Mouse (Mus musculus) gastrocnemius, adult 2 months (tissue): ENCODE measurements around the gene Myh9. TPM values are rescaled to one million over a fixed set of nuclear protein-coding genes. Genes with fewer than 3 reads are reported as not detected.
A peak's percentile ranks its signal among the peaks of the same experiment; 100 is the strongest.

Source experiments
- DNase-seq: peaks from one replicate; pipeline ENCODE4 v3.0.0; 2022
- H3K27ac ChIP-seq: fragments of 200-600 bp; 2 replicates; pipeline ENCODE4 v1.8.1; 2022; ENCODE audit warnings: mild to moderate bottlenecking
- H3K4me3 ChIP-seq: fragments of 200-600 bp; 2 replicates; pipeline ENCODE4 v1.8.1; 2022; ENCODE audit warnings: mild to moderate bottlenecking, moderate library complexity
- CTCF ChIP-seq: fragments of 200-600 bp; IDR thresholded peaks from 2 replicates; pipeline ENCODE4 v1.8.1; 2022; ENCODE audit warnings: antibody characterized with exemption, mild to moderate bottlenecking, moderate library complexity
- intact Hi-C: fragments of 180-260 bp; cut with DNase I; formaldehyde crosslinking; loops from one replicate; pipeline ENCODE4 v1.15.1; 2025
- total RNA-seq, 2 experiments: library from RNA; stranded (reverse); gene quantifications; 2 replicates each; pipeline ENCODE4 v1.2.3; 2021

The Myh9 gene
- total RNA-seq, 2 experiments from 2014 or later: 37.4 to 57.4 TPM

DNA sequence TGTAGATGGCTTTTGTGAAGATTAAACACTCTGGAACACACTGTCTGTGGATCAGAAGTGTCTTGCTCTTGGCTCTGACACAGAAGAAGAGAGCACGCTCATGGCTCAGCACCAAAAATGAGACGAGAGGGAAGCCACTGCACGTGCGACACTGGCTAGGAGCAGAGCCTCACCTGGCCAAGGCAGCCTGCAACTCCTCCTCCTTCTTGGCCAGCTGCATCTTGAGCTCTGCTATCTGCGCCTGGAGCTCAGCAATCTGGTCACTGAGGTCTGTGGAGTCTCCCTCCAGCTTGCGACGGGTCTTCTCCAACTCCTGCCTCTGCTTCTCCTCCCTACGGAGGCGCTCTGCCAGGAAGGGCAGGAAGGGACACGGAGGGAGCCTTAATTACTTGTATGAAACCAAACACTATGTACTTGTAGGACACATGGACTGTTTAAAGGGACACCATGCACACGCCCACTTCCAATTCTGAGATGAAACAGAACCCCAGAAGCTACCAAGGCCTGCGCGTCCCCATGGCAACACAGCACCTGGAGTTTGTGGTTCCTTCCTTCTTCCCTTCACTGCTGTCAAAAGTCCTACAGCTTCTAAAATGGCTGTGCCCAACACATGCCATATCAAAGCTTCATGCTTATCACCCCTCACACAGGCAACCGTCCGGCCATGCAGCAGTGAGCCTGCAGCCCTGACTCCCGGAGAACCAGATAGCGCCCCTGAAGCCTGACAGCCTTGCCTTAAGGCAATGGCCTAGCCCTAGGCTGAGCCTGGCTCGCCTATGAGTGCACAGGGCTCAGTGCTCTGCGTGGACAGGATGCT lies 68.7 kb downstream of the Myh9 start:
- intact Hi-C loops: no loop called here
- no peak for DNase-seq
- TF ChIP-seq CTCF: no peak
- no peak overlapping the region for H3K27ac ChIP-seq
- no peak overlapping the region for H3K4me3 ChIP-seq

GRCm38 (mm10) chr15:77770942-77771341 lies 71.0 kb downstream of the Myh9 start:
- no peak for DNase-seq
- no peak overlapping the region for H3K27ac ChIP-seq
- H3K4me3 ChIP-seq: no peak overlapping the region
- no peak for TF ChIP-seq CTCF
- intact Hi-C loops: no loop called here

DNA sequence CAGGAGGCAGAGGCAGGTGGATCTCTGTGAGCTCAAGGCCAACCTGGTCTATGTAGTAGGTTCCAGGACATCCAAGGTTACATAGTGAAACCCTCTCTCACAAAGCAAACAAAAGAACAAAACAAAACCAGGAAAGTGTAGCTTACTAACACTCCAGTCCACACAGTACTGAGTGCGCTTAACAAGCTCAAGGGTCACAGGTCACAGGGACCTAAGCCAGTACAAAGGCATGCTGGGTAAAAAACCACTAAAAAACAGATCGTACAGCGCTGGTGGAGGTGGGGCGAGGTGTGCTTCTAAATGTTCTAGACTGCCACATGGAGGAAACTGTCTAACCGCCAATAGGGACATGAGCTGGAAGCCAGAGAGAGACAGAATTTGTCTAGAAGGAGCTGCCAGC lies 71.6 kb downstream of the Myh9 start:
- Histone ChIP-seq H3K27ac (no peak overlapping the region), H3K4me3 (no peak overlapping the region)
- no peak for TF ChIP-seq CTCF
- intact Hi-C loops: no loop called here
- DNase-seq: no peak

DNA sequence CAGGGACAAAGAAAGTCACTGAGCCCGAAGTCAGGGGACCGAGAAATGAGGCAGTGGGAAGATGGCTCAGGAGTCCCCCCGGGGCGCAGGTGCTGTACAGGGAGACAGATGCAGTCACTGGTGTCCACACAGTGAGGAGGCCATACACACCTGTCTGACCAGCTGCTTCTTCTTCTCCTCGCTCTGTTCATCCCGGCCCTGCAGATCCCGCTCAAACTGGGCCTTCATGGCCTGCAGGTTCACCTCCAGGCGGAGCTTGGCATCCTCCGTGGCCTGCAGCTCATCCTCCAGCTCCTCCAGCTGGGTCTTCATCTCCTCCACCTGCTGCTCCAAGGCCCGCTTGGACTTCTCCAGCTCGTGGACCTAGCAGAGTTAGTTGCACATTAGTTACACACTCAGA lies 75.0 kb downstream of the Myh9 start:
- no peak for DNase-seq
- no peak overlapping the region for H3K4me3 ChIP-seq
- intact Hi-C loops: no loop called here
- no peak overlapping the region for H3K27ac ChIP-seq
- TF ChIP-seq CTCF: no peak

- DNase-seq: no peak
- peak overlapping the region; percentile 80 for H3K27ac ChIP-seq
- intact Hi-C loops: no loop called here
- H3K4me3 ChIP-seq: no peak overlapping the region
- no peak for TF ChIP-seq CTCF
Observed at GRCm38 (mm10) chr15:77765484-77766093, 76.4 kb downstream of the Myh9 start.

GRCm38 (mm10) chr15:77764391-77765006 lies 77.5 kb downstream of the Myh9 start:
- Histone ChIP-seq H3K4me3 (peak overlapping the region; percentile 37), H3K27ac (peak overlapping the region; percentile 80)
- peak; percentile 86 for DNase-seq
- intact Hi-C loops: no loop called here
- TF ChIP-seq CTCF: no peak

DNA sequence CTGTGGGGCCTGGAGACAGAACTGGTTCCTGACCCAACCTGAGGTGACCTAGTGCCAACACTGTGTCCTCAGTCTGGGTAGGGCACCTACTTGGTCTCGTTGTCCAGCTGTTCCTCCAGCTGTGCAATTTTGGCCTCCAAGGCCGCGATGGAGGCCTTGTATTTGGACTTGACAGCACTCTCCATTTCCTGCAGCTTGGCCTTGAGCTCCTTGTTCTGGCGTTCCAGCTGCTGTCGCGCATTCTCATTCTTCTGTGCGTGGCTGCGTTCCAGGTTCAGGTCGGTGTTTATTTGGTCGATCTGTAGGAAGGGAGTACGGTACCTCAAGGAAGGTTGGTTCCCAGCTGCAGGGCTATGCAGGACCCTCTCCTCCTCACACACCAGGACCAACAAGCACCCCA lies 78.3 kb downstream of the Myh9 start:
- TF ChIP-seq CTCF: no peak
- intact Hi-C loops: no loop called here
- Histone ChIP-seq H3K4me3 (peak overlapping the region; percentile 37), H3K27ac (peak overlapping the region; percentile 80)
- peak; percentile 32 for DNase-seq

DNA sequence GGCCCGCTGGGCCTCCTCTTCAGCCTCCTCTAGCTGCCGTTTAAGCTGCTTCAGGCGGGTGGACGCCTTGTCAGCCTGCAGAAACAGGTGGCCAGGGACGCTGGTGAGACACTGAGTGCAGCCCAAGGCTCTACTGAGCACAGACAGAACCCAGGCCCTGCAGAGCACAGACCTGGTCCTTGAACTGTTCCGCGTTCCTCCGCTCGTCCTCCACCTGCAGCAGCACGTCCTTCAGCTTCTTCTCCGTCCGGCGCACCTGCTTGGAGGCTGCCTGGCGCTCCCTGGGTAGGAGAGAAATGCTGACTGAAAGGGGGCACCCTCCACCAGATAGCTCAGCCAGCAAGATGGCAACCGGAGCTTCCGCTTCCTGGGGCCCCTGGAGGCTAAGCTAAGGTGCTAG lies 78.9 kb downstream of the Myh9 start:
- TF ChIP-seq CTCF: no peak
- intact Hi-C loops: no loop called here
- Histone ChIP-seq H3K27ac (peak overlapping the region; percentile 80), H3K4me3 (no peak overlapping the region)
- DNase-seq: peak; percentile 19

DNA sequence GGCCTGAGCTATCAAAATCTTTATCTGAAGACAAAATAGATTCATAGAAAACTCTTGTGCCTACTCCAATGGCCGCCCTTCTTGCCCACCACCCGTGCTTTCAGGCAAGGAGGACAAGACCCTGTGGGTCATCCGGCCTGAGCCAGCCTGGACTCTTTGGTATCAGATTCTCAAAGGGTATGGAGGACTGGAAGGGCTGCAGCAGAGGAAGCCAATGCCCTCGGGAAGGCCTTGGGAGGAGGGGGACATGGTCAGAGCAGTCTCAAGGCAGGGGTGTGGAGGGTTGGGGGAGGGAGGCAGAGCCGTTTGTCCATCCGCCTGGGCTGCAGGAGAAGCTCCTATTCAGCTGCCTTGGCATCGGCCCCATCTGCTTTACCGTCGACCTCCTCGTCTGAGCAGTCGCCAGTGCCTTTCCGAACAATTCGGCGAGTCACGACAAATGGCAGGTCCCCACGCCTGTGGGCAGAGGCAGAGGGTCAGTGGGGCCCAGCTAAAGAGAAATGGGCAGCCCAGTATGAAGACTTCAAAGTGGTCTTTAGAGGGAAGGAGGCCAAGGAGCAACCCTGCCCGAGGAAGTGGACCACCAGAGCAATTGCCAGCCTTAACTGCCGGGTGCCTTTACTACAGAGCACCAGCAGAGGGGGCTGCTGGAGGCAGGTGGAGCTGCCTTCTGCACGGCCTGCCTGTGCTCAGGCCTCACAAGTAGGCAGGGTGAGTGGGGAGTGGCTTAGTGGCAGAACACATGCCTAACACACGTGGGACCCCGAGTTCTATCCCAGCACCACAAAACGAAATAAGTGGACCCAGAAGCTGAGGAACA lies 80.2 kb downstream of the Myh9 start:
- DNase-seq: peak; percentile 58
- Histone ChIP-seq H3K4me3 (no peak overlapping the region), H3K27ac (no peak overlapping the region)
- TF ChIP-seq CTCF: peak; percentile 72
- intact Hi-C loops: no loop called here

DNA sequence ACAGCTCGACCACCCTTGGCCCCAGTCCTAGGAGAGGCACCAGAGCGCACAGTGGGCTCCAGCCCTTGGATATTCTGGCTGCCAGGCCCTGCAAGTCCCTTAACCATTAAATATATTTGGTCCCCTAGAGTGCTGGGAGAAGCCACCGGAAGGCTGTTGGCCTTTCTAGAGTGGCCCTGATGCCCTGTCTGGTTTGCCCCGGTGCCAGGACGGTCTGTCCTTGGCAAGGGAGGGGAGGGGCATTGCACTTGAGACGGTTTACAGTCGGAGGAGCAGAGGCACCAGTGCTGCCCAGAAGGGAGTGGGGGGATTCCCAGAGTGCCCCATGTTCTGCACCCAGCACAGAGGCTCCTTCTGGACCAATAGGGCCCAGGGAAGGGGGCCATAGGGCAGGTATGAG lies 80.9 kb downstream of the Myh9 start:
- H3K27ac ChIP-seq: 0 out of 2 replicates have a peak overlapping the region, but pooled peaks have one; percentile 8
- intact Hi-C loops: no loop called here
- no peak overlapping the region for H3K4me3 ChIP-seq
- DNase-seq: peak; percentile 19
- TF ChIP-seq CTCF: no peak

- Histone ChIP-seq H3K27ac (no peak overlapping the region), H3K4me3 (no peak overlapping the region)
- intact Hi-C loops: no loop called here
- no peak for TF ChIP-seq CTCF
- peak; percentile 15 for DNase-seq
Observed at GRCm38 (mm10) chr15:77760037-77760436, 81.9 kb downstream of the Myh9 start.

- H3K27ac ChIP-seq: no peak overlapping the region
- intact Hi-C loops: no loop called here
- peak; percentile 9 for DNase-seq
- TF ChIP-seq CTCF: no peak; the same call in 1 of the 2 replicates
- no peak overlapping the region for H3K4me3 ChIP-seq
Observed at GRCm38 (mm10) chr15:77757586-77758226, 84.3 kb downstream of the Myh9 start.
